Mouse (Mus musculus) splenic B cell, adult 2 months (primary cell): ENCODE results near the gene Gpr171.
"Not testable (repeated sequence)": the region's sequence is repeated elsewhere in the genome, so short reads cannot be mapped to it uniquely, and the experiment has no call there.

Source experiments
- DNase-seq: peaks from one replicate; pipeline ENCODE4 v3.0.0-alpha.2; 2011; ENCODE audit warnings: low read depth, low spot score
- H3K27me3 ChIP-seq: 2 replicates; pipeline ENCODE4 v1.6.1; 2012; ENCODE audit warnings: mild to moderate bottlenecking, low read length, moderate library complexity, mixed read lengths; ENCODE audit not compliant: control insufficient read depth, poor library complexity, insufficient read depth, severe bottlenecking
- H3K36me3 ChIP-seq: 2 replicates; pipeline ENCODE4 v1.6.1; 2012; ENCODE audit warnings: mild to moderate bottlenecking, low read length, moderate library complexity, mixed read lengths; ENCODE audit not compliant: control insufficient read depth, poor library complexity, insufficient read depth, severe bottlenecking

Gene Gpr171

DNA sequence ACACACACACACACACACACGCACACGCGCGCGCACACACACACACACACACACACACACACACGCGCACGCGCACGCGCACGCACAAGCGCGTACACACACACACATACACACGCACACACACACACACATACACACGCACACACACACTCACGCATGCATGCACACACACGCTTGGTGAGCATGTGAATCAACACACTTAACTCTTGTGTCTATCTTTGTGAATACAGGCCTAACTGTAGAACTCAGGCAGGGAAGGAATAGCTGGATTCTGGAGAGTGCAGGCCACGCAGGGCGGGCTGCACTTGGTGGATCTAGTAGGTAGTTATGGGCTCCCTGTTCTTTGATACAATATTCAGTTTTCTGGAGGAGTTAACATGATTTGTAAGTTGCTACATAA lies 27.1 kb upstream of the Gpr171 start:
- Histone ChIP-seq H3K27me3 (no peaks in the 10 kb centered on the region), H3K36me3 (no peaks in the 10 kb centered on the region)
- no peak for DNase-seq

DNA sequence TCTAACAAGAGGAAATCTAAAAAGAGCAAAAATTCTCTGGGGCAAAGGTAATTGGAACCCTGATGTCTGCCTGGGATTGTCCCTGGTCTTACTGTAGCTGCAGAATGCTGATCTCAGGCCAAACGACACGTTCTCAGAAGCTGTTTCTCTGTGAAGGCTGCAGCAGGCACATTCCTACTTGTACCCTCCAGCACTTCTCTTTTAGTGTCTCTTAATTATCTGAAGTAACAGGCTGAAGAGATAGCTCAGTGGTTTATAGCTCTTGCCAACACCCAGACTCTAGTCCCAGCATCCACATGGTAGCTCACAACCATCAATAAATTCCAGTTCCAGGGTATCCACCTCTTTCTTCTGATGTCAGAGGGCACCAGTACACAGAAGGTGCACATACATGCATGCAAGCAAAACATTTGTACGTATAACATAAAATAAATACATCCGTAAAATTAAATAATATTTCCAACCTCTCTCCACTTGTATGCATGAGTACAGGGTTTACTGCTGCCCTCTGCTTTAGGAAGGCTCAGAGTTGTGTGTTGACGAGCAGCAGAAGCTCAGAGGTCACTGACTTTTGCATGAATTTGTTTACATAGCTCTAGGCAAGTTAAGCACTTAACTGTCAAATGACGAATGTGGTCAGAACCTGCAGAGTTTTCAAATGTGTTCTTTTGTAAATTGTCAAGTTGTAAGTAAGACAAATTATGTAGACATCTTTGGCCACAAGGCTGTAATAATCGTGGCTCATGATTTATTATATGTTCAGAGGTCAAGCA lies 24.3 kb upstream of the Gpr171 start:
- no peaks in the 10 kb centered on the region for H3K27me3 ChIP-seq
- no peak for DNase-seq

DNA sequence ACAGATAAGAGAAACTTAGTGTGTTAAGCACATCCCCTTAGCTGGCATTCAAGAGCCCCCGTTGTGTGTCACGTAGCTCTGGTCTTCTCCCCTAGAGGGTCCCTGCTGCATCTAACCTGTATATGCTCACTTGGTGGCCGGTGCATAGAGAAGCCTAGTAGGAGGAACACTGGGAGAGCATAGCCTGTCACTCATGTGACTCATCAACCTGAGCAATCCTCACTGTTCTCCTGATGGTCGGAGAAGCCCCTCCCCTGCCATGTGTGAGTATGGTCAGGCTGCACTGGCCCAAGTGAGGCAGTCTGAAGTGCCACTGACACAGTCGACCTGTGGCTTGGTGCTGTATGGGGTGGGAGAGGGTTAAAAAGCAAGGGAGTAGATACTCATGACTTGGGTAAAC lies 23.4 kb upstream of the Gpr171 start:
- DNase-seq, result no peak
- Histone ChIP-seq H3K36me3 (no peaks in the 10 kb centered on the region), H3K27me3 (no peaks in the 10 kb centered on the region)

More for the DNA sequence above, 24.3 kb upstream of the Gpr171 start:
- H3K36me3 ChIP-seq, result no peaks in the 10 kb centered on the region

DNA sequence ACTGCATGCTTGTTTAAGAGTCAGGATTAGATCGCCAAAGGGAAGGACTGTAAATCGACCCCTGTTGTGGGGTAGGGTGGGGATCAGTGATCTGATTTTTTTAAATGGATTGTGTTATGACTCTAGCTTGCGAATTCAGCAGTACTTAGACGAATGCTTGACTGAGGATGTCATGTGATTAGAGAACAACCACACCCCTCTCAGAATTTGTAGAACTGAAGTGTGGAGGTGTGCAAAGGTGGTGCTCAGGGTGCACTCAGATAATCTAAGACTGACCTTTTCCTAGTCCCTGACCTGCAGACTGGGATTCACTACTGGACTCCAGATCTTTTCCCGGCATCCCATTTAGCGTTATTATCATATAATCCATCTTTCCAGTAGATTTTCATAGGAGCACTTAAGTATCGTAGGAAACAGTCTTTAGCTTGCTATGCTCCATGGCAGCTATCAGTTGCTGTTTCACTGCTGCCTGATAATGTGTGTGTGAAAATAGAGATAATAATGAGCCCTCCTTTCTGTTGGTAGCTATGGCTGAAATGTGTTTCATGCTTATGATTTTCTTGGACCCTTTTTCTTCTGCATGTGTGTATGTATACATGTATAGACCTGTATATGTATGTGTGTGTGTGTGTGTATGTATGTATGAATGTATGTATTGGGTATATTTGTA lies 20.3 kb upstream of the Gpr171 start:
- H3K27me3 ChIP-seq, result no peaks in the 10 kb centered on the region
- no peak for DNase-seq
- no peaks in the 10 kb centered on the region for H3K36me3 ChIP-seq

DNA sequence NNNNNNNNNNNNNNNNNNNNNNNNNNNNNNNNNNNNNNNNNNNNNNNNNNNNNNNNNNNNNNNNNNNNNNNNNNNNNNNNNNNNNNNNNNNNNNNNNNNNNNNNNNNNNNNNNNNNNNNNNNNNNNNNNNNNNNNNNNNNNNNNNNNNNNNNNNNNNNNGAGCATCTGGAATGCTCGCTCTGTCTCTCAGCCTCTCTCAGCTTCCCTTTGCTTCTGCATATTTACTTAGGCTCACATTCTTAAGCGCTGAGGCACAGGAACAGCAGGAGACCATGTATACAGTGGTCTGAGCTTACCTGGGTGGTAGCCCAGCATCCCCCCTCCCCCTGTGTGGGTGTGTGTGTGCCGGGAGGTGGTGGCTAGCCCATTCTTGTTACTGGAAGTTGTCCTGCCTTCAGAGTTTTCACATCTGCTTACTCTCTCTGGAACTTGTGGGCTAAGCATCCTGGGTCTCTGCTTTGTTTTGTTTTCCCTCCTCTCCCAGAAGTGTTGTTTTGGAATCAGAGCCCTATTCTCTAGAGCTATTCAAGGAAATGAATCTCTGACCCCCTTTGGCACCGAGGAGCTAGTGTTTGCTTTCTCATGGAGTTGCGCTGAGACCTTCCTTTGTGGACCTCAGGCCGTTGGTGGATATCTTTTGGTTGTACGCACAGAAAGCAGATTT lies 19.6 kb upstream of the Gpr171 start:
- H3K36me3 ChIP-seq, result no peaks in the 10 kb centered on the region
- H3K27me3 ChIP-seq, result no peaks in the 10 kb centered on the region
- no peak for DNase-seq

DNA sequence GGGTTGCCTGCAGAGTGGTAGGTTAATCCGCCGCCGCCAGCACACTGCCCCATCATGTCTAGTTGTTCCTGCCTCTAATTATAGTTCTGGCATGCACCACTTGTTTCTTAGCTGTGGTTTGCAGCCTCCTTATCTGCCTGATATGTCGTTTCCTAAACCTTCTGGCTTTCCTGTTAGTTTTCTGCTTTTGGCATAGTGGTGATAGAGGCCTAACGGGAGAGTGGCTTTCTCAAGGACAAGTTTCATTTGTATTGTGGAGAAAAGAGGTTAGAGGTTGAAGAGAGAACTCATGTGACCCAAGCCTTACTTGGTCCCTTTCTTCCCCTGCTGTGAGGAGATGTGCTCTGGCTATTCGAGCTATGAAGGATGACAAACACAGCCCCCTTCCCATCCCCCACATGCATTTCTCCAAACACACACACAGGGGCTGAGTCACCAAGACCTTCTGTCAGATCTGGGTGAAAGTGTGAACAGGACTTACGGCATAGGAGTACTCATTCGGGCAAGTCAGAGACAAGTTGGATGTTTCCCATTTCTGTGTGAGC lies 12.4 kb upstream of the Gpr171 start:
- peak; percentile 53 for DNase-seq

DNA sequence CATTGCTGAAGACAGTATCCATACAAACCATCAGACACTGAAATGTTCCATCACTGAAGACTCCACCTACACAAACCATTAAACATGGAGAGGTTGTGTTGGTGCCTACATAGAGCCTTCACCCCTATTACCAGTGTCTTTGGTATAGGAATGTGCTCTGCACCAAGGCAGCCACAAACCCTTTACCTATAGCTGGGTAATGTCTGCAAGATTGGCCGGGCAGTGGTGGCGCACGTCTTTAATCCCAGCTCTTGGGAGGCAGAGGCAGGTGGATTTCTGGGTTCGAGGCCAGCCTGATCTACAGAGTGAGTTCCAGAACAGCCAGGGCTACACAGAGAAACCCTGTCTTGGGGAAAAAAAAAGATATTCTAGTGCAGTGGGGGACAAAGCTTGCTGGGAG lies 11.7 kb upstream of the Gpr171 start:
- H3K36me3 ChIP-seq, DNase-seq, H3K27me3 ChIP-seq: not testable (repeated sequence)

More for the DNA sequence above, 12.4 kb upstream of the Gpr171 start:
- Histone ChIP-seq H3K36me3 (no peaks in the 10 kb centered on the region), H3K27me3 (no peaks in the 10 kb centered on the region)

DNA sequence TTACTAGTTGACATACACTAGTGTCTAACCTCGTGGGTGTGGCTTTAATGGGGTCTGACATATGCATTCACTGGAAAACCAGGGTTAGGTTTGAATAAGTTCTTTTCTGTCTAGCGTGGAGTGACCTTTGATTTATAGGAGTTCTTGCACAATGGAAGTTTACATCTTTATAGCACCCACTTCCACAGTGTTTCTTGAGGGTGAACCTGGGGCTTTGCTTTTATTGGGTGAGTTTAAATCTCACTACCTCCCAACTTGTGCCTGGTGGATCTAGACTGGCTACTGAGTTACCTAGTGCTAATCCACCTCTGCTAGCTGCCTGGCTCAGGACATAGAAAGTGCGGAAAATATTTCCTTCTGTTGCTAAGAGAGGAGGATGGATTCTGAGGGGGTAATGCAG lies 10.3 kb upstream of the Gpr171 start:
- Histone ChIP-seq H3K27me3 (no peaks in the 10 kb centered on the region), H3K36me3 (no peaks in the 10 kb centered on the region)
- no peak for DNase-seq

DNA sequence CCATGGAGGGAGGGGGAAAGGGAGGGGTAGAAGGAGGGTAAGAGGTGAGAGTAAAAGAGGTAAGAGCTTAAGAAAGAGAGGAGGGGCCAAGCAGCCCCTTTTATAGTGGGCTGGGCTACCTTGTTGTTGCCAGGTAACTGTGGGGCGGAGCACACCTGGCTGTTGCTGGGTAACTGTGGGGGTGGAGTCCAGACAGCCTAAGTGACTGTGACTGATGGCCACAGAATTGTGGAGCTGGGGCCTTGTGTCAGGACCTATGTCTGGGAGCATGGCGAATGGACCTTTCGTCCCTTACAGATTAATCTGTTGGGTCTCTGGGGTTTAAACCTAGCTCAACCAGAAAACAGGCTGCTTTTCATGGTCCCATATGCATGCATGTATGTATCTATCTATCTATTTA lies 8.2 kb upstream of the Gpr171 start:
- H3K36me3 ChIP-seq, DNase-seq, H3K27me3 ChIP-seq: not testable (repeated sequence)

DNA sequence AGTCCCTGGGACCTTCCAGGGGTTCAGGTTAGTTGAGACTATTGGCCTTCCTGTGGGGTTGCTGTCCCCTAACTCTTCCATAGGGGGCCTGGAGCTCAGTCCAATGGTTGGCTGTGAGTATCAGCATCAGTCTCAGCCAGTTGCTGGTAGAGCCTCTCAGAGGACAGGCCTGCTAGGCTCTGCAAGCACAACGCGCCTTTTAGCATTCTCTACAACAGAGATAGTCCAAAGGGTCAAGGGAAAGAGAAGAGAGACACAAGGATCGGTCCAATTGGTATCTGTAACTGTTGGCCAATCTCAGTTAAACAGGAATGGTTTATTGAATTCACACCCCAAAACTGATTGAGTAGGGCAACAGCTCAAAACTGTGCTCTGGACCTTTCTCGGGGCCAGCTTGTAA lies 5.8 kb upstream of the Gpr171 start:
- no peaks in the 10 kb centered on the region for H3K27me3 ChIP-seq
- no peak for DNase-seq

DNA sequence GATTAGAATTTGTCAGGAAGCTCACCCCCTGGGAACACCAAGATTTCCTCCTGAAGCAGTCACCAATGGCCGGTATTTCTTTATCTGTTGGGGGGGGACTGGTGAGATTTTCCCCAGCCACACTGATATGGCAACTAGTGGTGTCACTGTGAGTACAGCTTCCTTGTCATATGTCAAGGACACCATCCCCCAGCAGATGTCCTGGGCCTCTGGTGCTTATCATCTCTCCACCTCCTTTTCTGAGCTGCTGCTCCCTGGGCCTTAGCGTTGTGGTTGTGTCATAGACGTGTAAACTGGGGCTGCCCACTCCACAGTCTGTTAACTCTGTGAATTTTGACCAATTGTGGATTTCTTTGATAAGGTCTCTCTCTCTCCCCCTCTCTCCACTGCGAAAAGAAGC lies 2.8 kb upstream of the Gpr171 start:
- Histone ChIP-seq H3K27me3 (no peaks in the 10 kb centered on the region), H3K36me3 (no peaks in the 10 kb centered on the region)
- peak; percentile 13 for DNase-seq

More for the DNA sequence above, 5.8 kb upstream of the Gpr171 start:
- H3K36me3 ChIP-seq, result no peaks in the 10 kb centered on the region

DNA sequence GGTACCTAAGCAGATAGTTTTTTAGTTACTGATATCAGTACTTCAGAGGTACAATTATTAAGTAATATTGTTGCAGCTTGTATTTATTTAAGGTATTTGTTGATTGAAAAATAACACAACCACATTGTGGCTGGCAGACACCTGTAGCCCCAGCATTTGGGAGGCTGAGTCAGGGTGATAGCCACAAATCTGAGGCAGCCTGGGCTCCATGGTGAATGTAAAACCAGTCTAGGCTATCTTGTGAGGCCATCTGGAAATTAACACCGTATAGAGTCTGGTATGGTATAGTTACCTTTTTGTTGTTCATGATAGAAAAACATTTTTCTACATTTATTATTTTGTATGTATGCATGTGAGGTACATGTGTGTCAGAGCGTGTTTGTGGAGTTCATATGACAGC lies 525 bp upstream of the Gpr171 start:
- DNase-seq, result no peak
- Histone ChIP-seq H3K36me3 (no peaks in the 10 kb centered on the region), H3K27me3 (no peaks in the 10 kb centered on the region)

DNA sequence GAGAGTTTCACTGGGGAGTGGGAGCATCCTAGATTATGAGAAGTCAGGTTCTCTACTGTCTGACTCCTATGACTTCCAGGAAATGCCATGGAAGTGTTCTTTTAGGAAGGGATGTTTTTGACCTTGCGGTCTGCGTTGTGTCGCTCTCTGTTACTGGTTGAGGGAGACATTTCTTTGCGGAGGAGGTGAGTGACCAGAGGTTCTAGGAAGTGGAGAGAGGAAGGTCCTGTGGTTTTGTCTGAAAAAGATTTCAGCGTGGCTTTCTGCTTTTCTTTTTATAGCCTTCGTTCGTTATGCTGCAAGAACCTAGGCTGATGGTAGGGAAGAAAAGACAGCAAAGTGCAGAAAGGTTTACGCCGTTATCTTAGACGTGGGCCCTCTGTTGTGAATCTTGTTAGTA lies 3.1 kb downstream of the Gpr171 start:
- Histone ChIP-seq H3K36me3 (0 out of 2 replicates have a peak, but pooled peaks cover 4% of the 10 kb centered on the region), H3K27me3 (no peaks in the 10 kb centered on the region)
- DNase-seq, result peak; percentile 23

DNA sequence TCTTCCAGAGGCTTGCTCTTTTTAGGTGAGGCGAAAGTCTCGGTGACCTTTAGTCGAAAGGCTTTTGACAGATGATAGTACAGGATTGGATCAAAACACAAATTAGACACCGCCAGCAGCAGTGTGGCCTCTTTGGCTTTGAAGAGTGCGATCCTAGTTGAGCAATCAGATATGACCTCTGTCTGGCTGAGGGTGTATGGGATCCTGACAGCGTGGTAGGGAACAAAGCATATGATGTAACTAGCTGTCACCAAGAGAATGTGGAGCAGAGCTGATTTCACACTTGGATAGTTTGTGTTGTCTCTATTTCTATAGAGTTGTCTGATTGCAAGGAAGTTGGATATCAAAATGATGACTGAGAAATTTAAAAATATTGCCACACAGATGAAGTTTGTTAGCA lies 4.2 kb downstream of the Gpr171 start:
- H3K36me3 ChIP-seq, result 0 out of 2 replicates have a peak, but pooled peaks cover 4% of the 10 kb centered on the region
- no peak for DNase-seq
- no peaks in the 10 kb centered on the region for H3K27me3 ChIP-seq

DNA sequence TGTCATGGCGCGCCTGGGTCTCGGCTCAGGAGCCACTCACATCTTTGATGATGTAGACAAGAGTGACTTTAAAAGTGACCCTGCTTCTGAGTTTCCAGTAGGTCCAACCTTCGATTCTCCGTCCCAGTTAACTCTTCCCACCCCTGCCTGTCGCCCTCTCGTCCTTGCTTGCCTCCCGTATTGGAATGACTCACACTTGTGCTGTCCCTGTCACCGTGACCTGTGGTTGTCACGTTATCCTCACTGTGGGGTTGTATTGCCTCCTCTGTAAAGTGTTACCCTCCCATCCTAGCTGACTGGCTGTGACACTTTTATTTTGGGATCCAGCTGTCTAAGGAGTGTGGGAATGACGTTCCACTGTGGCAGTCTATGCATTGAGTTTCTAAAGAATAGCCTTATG lies 8.9 kb downstream of the Gpr171 start:
- H3K36me3 ChIP-seq, result 0 out of 2 replicates have a peak, but pooled peaks cover 4% of the 10 kb centered on the region
- no peak for DNase-seq
- H3K27me3 ChIP-seq, result no peaks in the 10 kb centered on the region
